Mouse (Mus musculus): ENCODE results near the gene Arhgef17.

Gene Arhgef17

DNA sequence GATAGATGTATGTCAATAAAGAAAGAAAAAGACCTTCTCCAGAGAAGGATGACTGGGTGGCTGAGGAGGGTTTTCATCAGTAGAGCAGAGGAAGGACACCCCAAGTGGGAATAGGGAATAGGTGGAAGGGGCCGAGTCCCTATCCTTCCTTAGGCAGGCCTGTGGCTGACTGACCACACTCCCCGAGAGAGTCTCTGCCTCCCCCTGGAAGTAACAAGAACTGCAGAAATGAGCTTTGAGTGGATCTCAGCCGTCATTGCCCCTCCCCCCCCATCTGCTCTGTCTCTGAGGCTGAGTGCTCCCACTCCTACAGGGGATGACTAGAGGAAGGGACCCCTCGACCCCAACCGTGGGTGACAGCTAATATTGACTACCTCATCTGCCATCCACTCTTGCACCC is 9.3 kb upstream of the Arhgef17 start:
- no peak for DNase-seq (ENCODE audit: low spot score)

- no peak for DNase-seq (ENCODE audit: low spot score)
These were observed 6.2 kb upstream of the Arhgef17 start for GRCm38 (mm10) chr7:100938106-100938505.

DNA sequence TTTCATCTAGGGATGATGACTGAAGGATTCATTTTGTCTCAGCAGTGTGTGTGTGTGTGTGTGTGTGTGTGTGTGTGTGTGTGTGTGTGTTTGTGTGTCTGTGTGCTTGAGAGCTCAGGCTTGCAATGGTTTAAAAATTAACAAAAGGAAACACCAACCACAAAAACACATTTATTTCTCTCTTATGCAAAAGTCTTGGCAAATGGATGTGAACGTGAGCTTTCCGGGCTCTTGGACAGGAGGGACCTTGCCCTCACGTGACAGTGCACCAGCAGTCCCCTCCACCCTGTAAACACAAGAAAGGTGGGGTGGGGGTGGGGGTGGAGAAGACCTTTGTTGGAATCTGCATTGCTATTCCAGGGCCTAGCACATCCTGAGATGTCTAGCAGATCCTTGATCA is 5.6 kb upstream of the Arhgef17 start:
- DNase-seq (ENCODE audit: low spot score): no peak

- no peak for DNase-seq (ENCODE audit: low spot score)
These were observed 1.6 kb upstream of the Arhgef17 start for GRCm38 (mm10) chr7:100933520-100933919.

DNA sequence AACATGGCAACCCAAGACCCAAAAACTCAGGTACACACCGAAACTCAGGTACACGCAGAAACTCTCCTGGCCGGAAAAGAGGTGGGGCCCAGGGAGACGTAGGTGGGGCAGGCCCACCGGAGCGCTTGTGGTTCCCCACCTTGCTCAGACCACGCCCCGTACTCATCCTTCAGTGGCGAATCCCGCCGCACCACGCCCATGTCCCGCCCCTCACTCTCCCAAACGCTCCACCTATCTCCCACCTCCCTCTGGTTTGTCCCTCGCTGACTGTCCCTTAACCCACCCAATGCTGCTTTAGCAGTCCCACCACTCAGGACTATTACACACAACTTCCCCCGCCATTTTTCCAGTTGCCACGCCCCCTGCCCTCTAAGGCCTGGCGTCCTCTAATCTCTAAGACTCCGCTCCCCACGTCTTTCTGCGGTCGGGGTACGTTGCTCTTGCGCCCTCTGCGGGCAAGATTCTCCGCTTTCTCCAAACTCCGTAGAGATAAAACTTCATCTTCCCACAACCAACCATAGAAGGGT is 637 bp upstream of the Arhgef17 start:
- peak; percentile 91 for DNase-seq (ENCODE audit: low spot score)

DNA sequence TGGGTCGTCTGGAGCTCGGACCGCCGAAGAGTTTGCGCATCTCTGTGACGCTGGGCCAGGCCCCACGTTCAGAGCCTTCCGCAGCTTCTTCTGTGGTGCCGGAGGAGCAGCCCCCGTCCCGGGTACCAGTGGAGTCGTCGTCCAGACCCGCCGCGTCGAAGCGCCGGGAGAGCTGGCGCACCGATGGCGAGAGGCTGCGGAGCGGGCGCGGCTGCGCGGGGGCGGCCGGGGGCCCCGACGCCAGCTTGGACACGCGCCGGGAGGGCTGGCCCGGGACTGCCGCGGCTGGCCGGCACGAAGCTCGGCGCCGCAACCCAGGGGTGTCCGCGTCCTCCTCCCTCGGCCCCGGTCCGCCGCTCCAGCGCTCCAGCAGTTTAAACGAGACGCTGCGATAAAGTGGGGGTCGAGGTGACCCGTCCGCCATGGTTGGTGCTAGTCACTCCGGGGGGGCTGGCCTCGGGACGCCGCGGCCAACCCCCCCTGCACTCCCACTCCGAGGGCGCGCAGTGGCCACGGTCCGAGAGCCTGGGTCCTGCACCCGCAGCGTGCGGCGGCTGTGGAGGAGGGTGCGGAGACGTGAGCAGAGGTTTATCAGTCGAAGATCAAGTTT is 486 bp downstream of the Arhgef17 start:
- DNase-seq (ENCODE audit: low spot score): peak; percentile 55

- peak; percentile 83 for DNase-seq (ENCODE audit: low spot score)
These were observed 1.1 kb downstream of the Arhgef17 start for GRCm38 (mm10) chr7:100930619-100931315.

- DNase-seq (ENCODE audit: low spot score): no peak
These were observed 2.1 kb downstream of the Arhgef17 start for GRCm38 (mm10) chr7:100929639-100930303.

DNA sequence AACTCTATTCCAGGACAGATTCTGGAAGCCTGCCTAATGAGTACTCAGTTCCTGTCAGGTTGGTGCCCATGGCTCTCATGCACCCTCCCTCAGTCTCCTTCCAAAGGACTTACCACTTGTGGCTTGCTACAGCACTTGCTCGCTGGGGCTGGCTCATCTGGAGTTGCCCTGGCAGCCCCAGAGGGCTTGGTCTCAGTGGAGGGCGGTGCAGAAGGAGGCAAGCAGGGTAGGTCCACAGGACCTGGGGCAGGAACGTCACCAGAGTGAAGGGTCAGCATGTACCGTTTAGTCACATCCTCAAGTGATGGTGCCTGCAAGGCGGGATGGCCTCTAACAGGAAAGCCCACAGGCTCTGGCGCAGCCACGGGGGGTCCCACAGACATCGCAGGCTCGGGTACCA is 3.5 kb downstream of the Arhgef17 start:
- no peak for DNase-seq (ENCODE audit: low spot score)

DNA sequence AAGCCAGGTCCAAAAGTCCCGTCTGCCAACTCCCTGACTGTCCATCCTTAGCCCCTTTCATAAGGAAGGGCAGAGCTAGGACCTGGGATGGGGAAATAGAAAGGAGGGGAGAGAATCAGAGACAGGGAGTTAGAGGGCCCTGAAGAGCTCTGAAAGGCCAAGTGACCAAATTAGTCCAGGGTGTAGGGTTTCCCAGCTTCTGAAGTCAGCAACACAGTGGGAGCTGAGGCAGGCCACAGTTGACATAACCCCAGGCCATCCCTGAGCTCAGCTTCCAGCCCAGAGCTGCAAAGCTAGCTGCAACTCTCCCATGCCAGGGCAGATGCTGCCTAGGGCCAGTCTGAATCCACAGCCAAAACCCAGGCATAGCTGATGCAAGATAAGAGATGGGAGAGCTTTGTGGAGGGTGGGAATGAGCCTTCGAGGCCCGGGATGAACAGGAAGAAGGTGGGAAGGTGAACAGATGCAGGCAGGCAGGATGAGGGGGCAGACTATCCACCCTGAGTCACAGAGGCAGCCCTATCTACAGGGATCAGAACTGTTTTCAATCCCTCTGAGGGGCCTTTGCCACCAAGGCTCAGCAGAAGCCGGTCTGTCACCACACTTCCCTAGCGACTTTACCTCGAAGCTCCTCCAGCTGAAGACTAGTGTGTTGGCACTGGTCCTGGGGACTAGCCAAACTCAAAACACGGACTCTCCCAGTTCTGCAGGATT is 4.5 kb downstream of the Arhgef17 start:
- DNase-seq (ENCODE audit: low spot score): no peak

GRCm38 (mm10) chr7:100926311-100926923 is 5.5 kb downstream of the Arhgef17 start:
- DNase-seq (ENCODE audit: low spot score): no peak

- no peak for DNase-seq (ENCODE audit: low spot score)
These were observed 7.0 kb downstream of the Arhgef17 start for GRCm38 (mm10) chr7:100924674-100925445.

- DNase-seq (ENCODE audit: low spot score): no peak
These were observed 7.7 kb downstream of the Arhgef17 start for GRCm38 (mm10) chr7:100924200-100924599.

- no peak for DNase-seq (ENCODE audit: low spot score)
These were observed 9.0 kb downstream of the Arhgef17 start for GRCm38 (mm10) chr7:100922907-100923306.

DNA sequence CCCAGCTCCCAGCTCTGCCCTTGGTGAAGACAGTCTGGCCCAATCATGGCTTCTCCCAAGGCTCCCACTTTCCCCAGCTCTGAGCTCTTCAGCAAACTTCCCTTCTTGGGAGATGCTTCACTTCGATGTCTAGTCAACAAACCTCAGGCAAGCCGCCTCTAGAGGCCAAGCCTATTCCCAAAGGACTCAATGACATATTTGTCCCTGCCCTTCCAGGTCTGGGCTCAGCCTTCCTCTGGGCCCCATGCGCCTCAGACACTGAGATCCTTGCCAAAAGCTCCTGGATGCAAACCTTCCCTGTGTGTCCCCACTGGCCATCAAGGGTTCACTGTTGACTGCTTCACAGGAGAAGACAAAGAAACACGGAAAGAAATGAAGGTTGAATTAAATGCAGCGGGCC is 10.6 kb downstream of the Arhgef17 start:
- DNase-seq (ENCODE audit: low spot score): no peak

GRCm38 (mm10) chr7:100919809-100920107 is 12.1 kb downstream of the Arhgef17 start:
- DNase-seq (ENCODE audit: low spot score): no peak

DNA sequence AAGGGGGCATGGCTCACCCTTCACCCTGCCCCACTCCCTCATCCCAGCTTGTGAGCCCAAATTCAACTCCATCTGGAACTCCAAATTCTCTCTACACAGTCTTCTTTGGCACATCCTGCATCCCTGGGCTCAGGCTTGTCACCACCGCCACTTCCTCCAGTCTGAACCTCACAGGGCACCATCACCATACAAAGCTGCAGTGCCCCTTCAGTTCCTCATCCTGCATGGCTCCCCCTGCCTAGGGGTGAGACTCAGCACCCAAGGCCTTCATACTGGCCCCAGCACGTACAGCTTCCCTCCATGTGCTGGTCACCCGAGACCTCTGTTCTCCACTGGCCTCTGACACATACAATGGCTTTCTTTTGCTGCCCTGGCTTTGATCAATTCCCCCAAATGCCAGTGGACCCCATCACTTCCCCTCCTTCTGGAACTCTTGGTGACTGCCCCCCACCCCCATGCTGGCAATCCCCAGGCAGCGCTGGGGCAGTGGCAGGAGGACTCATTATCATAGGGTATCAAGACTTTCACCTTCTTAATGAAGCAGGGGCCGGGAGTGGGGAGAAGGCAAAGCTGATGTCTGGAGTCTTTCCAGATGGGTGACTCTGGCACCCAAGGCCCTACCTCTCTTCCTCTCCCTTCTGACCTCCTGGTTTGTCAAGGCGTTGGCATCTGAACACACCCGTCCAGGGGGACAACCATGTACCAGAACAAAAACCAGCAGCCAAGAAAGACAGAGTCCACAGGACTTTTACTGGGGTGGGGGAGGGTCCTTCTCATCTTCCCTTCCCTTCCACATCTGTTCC is 12.7 kb downstream of the Arhgef17 start:
- no peak for DNase-seq (ENCODE audit: low spot score)

- DNase-seq (ENCODE audit: low spot score): peak; percentile 70
These were observed 13.7 kb downstream of the Arhgef17 start for GRCm38 (mm10) chr7:100918176-100918575.

DNA sequence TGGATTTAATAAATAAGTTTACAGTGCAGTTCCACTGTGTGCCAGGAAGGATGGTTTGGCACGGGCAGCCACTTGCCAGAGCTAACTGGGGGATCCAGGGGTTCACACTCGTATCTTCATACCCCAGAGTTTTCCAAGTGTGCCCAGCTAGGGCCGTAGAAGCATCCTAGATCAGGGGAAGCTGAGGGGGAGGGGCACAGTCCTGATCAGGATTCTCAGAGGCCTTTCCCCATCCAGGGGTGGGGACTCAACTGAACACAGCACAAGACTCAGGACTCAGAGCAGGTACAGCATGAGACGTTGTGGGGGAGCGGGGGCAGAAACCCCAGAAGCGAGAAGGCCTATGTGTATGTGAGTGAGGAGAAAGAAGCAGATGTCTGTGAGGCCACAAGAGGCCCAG is 14.2 kb downstream of the Arhgef17 start:
- no peak for DNase-seq (ENCODE audit: low spot score)

- no peak for DNase-seq (ENCODE audit: low spot score)
These were observed 15.4 kb downstream of the Arhgef17 start for GRCm38 (mm10) chr7:100916526-100916925.

- DNase-seq (ENCODE audit: low spot score): no peak
These were observed 16.7 kb downstream of the Arhgef17 start for GRCm38 (mm10) chr7:100915204-100915603.

Measured in urinary bladder, postnatal 14 days (tissue).